Mouse (Mus musculus) stomach, adult 2 months (tissue): ENCODE results near the gene Cdc42se2. TPM values are rescaled to one million over a fixed set of nuclear protein-coding genes. Genes with fewer than 3 reads are reported as not detected.

Experiments
- polyA plus RNA-seq: library from polyadenylated mRNA; depleted of rRNA; stranded (reverse); fragments of >200 nt; gene quantifications from 2 replicates; pipeline ENCODE4 v1.2.3, GENCODE M21; 2012; rRNA removed

The Cdc42se2 gene
- 8.0 and 10.3 TPM in 2 replicates for polyA plus RNA-seq

DNA sequence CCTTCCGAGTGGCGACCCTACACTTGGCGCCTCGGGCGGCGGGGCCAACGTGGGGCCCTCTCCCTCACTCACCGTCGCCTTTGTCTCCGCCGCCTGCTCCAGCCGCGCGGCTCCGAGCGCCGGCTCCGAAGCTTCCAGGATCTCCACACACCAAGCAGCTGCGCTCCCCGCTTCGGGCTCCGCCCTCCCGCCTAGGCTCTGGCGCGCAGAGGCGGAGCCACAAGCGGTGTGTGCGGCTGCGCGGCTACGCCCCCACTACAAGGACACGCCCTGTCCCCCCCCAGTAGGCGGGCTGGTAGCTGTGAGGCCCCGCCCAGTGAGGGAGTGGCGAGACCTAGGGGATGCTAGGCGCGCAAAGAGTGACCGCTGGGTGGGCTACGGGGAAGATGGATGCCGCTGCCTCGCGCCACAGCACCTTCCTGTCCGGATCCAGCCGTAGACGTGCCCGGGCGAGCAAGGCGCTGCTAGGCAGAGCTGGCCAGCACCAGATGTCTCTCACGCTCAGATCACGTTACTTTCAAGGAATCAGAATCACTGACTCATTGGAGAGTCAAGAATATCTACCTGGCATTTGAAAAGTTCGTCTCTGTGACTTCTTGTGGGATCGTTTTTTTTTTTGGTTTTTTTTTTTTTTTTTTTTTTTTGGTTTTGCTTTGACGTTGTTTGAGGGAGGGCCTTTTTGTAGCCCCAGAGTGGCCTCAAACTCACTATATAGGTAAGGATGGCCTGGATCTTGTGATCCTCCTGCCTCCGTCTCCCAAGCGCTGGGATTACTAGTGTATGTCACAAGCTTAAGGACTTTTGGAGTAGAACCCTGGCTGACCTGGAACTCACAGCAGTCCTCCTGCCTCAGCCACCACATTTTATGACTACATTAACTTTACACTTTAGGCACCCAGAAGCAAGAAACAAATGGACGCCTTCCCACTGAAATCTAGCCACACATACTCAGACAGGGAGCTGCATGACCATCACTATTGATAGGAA lies at the start of gene Cdc42se2:
TSS of gene Cdc42se2 (minus strand) at position 188 of the 987 bp plus-strand sequence.

Other genes with a start within 250 kb of the Cdc42se2 start
- 0.05 and 0.08 TPM in 2 replicates for gene Lyrm7, start 73.2 kb upstream of the Cdc42se2 start, polyA plus RNA-seq
- gene Hint1, start 78.7 kb upstream of the Cdc42se2 start, polyA plus RNA-seq, result 290 and 369 TPM in 2 replicates
- 93.9 and 103 TPM in 2 replicates for gene Gpx3, start 114.8 kb upstream of the Cdc42se2 start, polyA plus RNA-seq
- 24.4 and 24.6 TPM in 2 replicates for gene Tnip1, start 175.2 kb upstream of the Cdc42se2 start, polyA plus RNA-seq
- gene Anxa6, start 245.8 kb upstream of the Cdc42se2 start, polyA plus RNA-seq, result 32.6 and 33.5 TPM in 2 replicates